Mouse (Mus musculus) left cerebral cortex, adult 18-20 months (tissue): Measurements from ENCODE around the gene Sytl1. TPM values are rescaled to one million over a fixed set of nuclear protein-coding genes. Genes with fewer than 3 reads are reported as not detected.

ENCODE experiments used
- DNase-seq, 2 experiments: peaks; one replicate each; pipeline ENCODE4 v3.0.0; 2021 to 2022; ENCODE audit warnings: low spot score in 2 of 2, mixed read lengths in 1 of 2
- total RNA-seq, 2 experiments: library from RNA; stranded (reverse); gene quantifications; 2 replicates each; pipeline ENCODE4 v1.2.3; 2021

Sytl1 gene
- total RNA-seq, 2 experiments from 2014 or later, result 6.7 to 7.3 TPM

DNA sequence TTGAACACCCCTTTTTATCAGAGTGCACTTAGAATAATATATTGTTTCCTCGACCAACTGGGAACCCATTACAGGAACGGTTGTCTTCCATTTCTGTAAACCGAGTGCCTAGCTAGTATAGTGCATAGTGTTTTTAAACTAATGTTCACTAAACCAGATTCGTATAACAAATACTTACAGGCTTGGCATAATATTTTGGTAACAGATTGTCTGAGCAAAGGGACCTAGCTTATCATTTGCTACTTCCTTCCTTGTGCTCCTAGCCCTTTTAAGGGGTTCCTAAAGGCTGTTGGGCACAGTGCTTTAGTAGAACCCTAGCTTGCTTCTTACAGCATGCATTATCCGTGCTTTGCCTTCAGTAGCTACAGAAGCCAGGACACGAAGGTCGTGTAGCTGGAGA, 18.6 kb upstream of the Sytl1 start:
- DNase-seq, result no peak

DNA sequence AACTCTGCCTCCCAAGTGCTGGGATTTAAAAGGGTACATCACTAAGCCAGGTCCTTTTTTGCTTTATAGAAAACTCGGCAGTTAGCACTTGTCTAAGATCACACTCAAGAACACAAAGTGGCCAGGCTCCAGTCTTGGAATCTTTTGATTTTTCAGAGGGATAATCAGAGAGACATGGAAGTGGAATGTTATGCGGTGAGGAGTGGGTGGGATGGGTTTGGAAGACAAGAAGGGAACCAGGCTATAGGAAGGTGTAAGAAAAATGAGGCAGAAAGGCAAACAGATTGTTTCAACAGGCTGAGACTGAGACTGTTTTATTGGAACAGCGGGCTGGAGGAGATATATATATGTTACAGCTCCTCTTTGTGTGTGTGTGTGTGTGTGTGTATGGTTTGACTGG, 15.6 kb upstream of the Sytl1 start:
- no peak for DNase-seq

- no peak for DNase-seq
Observed at GRCm38 (mm10) chr4:133278067-133278466, 15.2 kb upstream of the Sytl1 start.

GRCm38 (mm10) chr4:133277104-133278026, 14.5 kb upstream of the Sytl1 start, which contains the start of gene Tmem222:
Gene Tmem222, minus strand, starts transcription at chr4:133277792.
- peak; percentile 95 to 96 for DNase-seq

DNA sequence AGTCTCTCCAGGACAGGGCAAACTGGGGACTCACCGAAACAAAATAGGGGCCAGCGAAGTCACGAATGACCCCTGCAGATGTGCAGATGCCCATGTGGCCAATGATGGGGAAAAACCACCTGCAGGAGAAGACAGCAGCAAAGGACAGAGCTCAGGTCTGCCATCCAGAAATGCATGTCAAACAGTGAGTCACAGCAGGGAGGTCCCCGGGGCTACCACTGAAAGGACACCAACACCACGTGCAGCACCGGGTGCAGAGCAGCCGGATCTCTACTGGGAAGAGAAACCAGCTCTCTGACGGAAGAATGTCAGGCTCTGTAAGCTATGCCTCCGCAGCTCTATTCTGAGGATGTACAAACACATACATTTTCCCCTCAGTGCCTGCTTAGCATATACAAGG, 8.0 kb upstream of the Sytl1 start:
- no peak for DNase-seq

- DNase-seq, result no peak
Observed at GRCm38 (mm10) chr4:133269596-133269995, 6.7 kb upstream of the Sytl1 start.

- DNase-seq, result no peak
Observed at GRCm38 (mm10) chr4:133268931-133269330, 6.0 kb upstream of the Sytl1 start.

DNA sequence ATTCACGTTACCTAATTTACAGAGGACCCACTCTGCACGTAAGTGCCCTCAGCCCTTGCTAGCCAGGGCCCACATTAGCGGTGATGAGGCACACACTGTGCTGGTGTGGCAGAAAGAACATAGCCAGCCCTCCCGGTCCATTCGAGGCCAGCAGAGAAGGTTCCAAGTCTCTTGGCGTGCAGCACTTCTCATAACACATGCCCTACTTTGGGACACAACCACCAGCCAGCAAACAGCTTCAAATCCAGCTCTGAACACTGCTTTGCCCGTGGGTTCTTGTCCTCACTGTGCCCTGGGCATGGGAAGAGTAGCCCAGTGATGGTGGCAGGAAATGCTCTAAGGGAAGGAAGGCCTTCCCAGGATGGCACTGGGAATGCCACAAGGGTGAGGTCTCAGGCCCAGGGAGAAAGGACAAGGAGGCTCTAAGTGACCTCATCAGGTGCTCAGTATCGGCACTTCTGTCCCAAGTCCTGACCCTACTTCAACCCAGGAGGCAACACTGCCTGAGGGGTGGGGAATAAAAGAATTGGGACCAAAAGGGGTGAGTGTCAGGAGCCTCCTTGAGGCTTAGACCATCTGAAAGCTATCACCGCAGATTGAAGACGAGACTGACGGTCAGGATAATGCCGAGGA, 3.5 kb upstream of the Sytl1 start:
- no peak for DNase-seq

GRCm38 (mm10) chr4:133265759-133266158, 2.8 kb upstream of the Sytl1 start:
- DNase-seq, result no peak

- no peak for DNase-seq
Observed at GRCm38 (mm10) chr4:133265297-133265696, 2.4 kb upstream of the Sytl1 start.

- DNase-seq, result no peak
Observed at GRCm38 (mm10) chr4:133264559-133264958, 1.6 kb upstream of the Sytl1 start.

GRCm38 (mm10) chr4:133263756-133264155, 843 bp upstream of the Sytl1 start:
- DNase-seq, result no peak

DNA sequence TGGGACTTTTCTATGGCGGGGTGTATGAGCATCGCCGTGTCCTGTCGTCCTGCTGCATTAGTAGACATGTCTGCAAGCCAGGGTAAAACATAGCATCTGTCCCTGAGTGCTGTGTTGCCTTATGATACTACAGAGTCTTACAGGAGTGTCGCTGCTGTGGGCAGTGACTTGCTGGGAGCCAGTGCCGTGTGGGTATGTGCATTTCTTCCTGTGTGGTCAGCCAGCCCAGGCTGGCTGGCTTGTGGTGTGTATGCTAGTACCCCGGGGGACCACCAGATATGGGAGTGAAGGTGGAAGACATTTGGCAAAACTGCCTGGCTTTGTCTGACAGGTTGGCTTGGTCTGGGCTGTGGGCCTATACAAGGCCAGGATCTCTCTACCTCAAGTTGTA, 543 bp downstream of the Sytl1 start:
- DNase-seq, result no peak

- no peak for DNase-seq
Observed at GRCm38 (mm10) chr4:133261641-133262374, 1.1 kb downstream of the Sytl1 start.

GRCm38 (mm10) chr4:133257798-133258408, 5.0 kb downstream of the Sytl1 start:
- DNase-seq, result no peak

DNA sequence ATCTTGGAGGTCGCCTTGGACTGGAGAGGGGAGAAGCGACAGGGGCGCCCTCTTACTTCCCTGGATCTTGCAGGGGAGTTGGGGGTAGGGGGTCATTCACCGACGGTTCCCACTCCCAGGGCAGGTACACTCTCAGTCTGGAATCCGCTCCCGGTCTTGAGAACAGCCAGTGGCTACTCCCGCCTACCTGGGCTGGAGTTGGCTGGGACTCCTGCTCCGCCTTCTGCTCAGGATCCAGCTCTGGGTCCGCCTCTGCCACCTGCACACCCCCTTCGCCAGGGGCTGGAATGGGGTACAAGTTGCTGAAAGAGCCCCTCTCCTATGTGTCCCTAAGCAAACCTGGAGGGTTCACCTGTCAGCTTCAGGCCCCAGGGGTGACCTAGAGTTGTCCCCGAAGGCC, 5.7 kb downstream of the Sytl1 start:
- DNase-seq, result no peak

DNA sequence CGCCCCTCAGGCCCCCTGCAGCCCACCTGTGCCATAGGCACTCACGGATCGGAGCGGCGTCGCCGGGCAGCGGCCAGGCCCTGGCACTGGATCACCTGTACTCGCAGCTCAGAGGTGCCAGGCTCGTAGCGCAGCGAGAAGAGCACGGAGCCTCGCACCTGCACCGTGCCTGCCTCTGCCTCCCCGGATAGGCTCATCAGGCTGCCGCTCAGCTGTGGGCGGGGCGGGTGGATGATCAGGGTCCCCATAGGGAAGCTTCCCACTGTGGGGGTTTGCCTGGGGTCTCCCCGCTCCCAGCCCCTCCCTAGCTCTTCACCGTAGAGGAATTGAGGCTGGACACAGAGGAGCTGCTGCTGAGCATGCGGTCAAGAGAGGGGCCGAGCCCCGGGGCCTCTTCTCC, 6.1 kb downstream of the Sytl1 start:
- DNase-seq, result no peak

DNA sequence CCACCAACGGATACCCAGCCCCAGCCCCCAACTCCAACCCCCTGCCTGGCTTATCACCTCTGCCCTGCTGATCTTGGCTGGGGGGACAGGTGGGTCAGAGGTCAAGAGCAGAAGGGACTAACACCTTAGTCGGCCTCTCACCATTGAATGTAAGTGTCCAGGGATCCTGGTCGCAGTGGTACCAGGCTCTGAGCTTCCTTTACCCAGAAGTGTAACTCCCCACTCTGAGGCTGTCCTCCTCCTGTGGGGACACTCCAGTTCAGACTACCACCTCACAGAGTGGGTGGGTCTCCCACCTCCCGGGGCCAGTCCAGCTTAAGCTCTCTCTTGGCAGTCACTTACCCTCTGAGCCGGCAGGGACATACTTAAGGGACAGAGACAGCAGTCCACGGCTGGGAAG, 7.5 kb downstream of the Sytl1 start:
- no peak for DNase-seq

GRCm38 (mm10) chr4:133253412-133253811, 9.5 kb downstream of the Sytl1 start:
- no peak for DNase-seq

DNA sequence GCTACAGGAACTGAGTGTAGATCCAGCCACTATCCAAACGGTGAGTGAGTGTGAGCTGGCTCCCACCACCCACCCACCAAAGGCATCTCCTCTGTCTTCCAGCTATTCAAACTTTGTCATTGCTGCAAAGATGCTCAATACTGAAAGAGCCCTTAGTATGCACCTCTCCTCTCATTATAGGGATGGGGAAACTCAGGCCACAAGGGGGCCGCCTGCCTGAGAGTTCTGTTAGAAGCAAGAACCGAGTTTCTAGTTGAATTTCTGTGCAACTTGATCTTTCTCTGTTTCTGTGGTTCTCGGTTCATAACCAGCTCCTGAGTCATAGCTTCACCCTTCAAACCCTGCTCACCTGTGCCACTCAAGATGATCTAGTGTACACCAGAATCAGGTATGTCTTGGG, 10.8 kb downstream of the Sytl1 start:
- DNase-seq, result no peak

GRCm38 (mm10) chr4:133251214-133251613, 11.7 kb downstream of the Sytl1 start:
- DNase-seq, result peak; percentile 35 to 36
